Mouse (Mus musculus) right cerebral cortex, adult 18-20 months (tissue): Measurements from ENCODE around the gene Entpd3.

Source experiments
- DNase-seq: peaks from one replicate; pipeline ENCODE4 v3.0.0; 2022; ENCODE audit warnings: mixed read lengths

The Entpd3 gene

DNA sequence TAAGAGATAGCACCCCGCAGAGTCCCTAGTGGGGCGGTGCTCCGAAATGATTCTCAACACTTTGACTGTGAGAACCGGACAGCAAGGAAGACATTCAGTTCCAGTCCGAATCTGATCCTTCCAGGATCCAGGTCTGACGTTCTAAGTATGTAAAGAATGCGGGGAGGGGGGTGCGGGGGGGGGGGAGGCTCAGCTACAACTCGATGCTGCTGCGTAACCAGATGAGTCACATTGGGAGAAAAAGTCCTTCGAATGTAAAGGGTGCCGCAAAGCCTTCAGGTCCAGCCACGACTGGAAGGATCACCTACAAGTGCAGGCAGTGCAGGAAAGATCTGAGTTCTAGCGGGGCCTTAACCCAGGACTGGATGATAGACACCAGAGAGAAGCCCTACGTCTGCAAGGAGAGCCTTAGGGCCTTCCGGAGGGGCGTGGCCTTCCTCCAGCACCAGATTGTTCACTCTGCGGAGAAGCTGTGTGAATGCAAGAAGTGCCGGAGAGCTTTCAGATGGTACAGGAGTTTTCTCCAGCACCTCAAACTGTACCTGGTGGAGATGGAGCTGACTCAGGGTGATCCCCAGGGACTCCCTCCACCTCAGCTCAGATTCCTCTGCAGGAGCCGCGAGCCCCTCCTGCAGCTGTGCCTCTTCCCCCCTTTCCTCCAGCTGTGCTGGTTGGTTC lies 42.5 kb downstream of the Entpd3 start:
- DNase-seq, result no peak

DNA sequence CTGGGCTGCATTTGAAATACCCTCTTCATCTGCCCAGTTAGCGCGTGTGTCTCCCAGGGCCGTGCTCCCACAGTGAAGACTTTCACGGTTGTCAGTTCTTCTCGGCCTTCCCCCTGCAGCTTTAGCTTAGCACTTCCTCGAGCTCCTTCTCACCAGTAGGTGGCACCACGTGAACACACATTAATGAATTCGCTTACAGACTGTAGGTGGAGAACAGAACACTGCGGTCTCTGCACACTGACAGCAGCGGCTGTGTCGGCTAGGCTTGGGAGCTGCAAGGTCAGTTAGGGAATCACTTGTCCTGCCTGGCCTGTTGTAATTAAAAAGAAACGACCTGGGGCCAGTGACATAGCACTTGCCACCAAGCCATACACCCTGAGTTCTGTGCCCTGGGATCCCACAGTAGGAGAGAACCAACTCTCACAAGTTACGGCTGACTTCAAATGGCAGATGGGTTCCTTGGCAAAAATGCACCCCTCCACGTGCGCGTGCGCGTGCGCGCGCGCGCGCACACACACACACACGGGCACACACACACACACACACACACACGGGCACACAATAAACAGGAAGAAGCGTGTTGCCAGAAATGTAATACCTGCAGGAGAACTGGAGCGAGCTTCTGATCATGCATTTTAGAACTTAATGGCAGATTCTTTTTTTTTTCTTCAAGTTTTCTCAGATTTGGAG lies 43.1 kb downstream of the Entpd3 start:
- peak; percentile 90 for DNase-seq

DNA sequence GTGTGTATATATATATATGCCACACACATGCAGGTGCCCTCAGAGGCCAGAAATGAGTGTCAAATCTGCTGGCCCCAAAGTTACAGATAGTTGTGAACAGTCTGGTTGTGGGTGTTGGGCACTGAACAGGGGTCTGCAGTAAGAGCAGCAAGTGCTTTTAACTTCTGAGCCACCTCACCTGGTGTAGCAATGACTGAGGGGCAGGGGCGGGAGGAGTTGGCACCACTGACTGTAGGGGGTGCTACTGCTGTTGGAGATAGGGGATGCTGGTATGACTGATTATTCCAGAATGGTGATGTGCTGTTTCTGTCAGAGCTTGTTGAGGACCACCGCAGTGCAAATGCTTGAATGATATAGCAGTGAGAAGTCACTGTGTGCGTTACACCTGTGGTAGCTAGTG lies 43.7 kb downstream of the Entpd3 start:
- DNase-seq, result no peak

DNA sequence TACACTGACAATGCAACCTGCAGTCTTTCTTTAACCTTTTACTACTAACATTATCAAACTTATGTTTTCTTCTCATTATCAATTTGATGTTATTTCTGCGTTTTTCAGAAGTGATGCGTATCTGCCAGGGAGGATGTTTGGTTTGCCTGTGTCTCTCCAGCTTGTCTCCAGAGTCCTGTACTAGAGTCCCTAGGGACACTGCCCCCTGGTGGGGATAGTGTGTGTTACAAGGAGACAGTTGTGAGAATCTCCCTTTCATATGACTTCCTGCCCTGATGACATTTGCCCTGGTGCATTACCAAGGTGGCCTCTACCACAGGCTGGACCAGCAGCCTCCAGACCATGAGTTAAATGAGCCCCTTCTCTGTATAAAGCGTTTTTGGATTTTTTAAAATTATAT lies 46.9 kb downstream of the Entpd3 start:
- DNase-seq, result peak; percentile 58

DNA sequence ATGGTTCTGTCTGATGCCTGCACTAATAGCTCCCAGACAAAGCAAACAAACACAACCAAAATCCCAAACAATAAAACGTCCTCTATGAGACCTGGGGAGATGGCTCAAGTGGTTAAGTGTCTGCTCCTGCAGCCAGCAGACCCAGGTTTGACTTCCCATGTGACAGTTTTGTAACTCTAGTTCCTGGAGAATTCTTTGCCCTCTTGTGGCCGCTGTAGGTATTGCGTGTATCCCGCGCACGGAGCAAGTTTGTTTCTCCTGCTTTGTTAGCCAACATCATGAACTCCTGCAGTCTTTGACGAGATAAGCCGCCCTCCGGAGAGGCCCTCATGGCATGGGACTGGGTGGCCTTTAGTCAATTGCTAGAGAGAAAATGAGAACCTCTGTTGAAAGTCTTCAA lies 51.9 kb downstream of the Entpd3 start:
- peak; percentile 61 for DNase-seq

DNA sequence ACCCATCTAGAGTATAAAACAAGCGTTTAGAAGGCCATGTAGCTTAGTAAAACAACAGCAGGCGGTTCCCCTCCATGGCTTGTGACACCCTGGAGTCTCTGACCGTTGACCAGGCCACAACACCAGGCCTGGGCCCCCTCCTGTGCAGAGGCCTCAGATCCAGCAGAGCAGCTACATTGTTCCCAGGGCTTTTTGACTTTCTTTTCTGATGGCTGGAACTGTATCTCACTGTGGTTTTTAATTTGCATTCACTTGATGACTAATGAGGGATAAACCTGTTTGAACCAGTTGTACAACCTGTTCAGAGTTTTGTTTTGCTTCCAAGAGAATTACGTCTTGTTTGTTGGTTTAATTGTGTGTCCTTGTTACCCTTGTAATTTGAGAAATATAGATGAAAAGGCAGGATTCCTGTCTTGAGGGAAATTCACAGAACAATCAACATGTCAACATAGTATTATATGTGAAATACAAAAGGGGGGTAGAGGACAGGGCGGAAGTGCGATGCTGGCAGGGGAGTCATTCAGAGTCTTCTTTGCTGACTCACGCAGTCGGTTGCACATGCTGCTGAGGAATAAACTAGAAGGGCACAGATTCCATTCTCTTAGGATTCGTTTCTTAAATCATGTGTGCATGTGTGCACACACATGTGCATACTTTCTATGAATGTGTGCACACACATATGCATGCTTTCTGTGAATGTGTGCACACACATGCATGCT lies 53.9 kb downstream of the Entpd3 start:
- no peak for DNase-seq

DNA sequence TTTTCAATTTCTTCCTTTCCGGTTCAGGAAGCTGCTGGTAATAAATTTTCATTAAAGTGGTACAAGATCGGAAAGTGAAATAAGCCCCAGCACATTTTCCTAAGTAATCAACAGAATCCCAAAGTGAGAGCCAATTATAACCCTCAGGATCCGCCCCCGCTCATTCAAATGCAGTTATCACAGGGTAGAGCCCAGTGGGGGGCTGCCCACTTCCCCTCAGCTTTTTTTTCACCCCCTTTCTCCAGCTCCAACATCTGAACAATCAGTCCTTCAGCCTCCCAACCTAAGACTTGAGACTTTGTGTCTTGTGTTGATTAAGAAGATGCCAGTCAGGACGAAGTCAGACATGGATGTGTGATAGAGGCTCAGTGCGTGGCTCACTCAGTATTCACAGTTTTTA lies 55.2 kb downstream of the Entpd3 start:
- DNase-seq, result no peak

DNA sequence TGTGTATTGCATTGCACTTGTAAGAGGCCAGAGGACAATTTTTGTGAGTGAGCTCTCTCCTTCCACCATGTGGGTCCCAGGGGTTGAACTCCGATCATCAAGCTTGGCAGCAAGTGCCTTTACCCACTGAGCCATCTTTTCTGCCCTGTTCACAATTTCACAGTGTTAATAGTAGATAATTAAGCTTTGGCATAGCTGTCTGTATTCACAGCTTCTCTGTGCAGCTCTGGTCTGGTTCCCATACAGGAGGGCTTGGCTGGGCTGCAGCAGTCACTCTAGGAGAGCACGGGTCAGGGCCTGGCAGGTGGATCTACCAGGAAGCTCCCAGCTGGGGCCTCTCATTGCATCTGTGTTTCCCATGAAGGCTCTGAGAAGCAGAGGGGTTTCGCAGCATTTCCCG lies 55.7 kb downstream of the Entpd3 start:
- DNase-seq, result no peak

DNA sequence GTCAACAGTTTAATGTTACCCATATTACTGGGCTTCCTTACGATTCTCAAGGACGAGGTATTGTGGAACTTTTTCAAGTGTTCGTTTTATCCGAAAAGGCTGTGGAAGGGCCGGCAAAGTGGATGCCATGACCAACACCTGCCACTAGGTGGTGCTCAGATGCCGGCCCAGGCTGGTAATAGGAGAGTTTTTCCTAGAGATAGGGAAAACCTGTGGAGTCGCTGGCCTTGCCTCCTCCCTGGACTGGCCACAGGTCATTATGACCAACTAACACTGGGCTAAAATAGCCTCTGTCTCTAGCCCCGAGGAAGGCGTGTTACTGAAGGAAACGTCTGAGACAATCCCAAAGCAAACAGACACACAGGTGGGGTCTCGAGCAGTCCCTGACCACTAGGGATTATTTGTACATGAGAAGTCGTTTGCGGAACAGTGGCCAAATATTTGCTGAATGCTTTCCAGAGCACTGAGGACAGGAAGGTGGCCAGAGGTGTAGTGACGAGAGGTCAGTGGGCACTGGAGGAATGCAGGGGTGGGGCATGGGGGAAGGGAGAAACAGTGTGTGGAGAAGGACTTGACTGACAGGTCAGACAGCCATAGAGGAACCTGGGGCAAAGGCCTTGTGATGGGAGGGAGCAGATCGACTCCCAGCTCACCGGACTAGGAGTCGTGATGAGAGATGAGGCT lies 62.0 kb downstream of the Entpd3 start:
- peak; percentile 63 for DNase-seq

DNA sequence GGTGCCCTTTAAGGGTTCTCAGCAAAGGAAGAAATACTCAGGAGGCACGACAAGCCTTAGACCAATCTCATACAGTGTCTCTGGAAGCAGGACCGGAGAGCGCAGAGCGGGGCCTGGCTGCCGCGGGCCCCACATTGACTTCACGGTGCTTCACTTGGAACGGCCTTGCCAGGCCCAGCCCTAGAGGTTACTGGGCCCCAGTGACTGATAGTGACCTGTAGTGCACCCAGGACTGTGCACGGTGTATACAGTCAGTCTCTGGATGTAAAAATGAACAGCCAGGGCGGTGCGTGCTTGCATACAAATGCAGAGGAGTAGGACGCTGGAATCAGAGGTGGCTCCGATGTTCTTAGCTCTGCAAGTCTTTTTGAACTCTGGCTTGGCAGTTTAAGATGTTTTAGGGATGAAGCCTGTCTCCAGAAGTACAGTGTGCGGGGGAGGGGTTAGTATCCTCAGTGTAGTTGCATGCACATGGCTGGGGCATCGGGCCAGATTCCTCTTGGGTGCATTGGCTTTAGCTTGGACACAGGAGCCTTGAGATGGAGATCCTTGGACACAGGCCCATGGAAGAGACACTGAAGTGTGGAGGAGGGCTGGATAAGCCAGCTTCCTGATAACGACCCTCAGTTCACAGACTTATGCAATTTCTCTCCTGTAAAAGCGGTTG lies 62.7 kb downstream of the Entpd3 start:
- no peak for DNase-seq

DNA sequence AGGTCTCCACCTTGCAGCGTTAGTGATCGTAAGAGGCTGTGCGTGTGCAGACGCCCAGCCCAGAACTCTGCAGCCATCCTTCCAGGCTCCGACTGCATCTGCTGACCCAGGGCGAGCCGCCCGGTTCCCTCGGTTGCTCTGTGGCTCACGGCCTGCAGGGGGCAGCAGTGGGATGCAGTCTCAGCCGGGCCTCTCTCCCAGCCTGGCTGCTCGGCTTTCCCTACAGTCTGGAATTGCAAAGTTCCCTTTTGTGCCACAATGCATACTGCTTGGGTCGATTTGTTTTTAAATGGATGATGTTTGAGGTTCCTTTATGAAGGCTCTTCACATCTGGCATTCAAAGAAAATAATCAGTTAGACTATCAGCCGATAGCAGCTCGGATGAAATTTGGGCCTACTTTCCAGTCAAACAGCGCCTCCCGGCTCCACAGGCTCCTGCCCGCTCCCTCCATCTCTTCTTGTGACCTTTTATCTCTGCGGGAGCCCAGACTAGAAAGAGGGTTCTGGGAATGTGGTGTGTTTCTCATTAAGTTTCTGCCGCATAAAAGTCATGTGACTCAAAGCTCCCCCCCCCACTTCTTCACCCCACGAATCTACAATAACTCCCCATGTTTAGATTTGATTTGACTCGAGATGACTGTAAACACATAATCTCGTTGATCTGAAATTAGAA lies 63.4 kb downstream of the Entpd3 start:
- peak; percentile 82 for DNase-seq

DNA sequence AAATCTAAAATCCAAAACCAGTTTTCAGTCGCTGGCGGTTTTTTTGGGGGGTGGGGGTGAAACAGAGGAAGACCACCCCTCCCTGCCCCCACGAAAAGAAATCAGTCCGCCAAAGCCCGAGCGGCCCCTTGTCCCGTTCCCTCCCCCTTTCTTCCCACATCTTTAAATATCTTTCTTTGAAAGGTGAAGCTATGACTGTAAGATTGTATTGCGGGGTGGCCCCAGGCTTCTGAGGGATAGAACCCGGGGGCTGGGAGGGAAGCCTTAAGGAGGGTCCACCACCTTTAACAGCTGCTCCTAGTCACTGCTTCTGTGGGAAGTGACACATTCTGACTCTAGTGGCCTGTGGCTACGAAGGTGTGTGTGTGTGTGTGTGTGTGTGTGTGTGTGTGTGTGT lies 63.9 kb downstream of the Entpd3 start:
- no peak for DNase-seq

DNA sequence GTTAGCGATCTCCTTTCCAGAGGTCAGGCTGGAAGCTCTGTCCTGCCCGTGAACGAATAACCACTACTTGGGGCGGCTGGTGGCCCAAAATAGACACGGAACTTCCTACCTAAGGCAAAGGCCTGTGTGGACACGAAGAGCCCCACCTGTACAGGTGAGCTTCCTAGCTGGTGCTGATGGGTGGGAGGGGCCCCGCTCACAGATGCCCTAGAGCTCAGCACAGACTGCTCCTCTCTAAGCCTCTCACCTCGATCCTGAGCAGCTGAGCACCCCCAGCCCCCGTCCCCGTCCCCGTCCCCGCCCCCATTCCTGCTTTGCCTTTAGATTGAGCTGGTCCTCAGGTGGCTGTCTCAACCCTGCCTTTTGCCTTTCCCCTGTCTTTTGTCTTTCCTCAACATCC lies 64.3 kb downstream of the Entpd3 start:
- DNase-seq, result no peak

DNA sequence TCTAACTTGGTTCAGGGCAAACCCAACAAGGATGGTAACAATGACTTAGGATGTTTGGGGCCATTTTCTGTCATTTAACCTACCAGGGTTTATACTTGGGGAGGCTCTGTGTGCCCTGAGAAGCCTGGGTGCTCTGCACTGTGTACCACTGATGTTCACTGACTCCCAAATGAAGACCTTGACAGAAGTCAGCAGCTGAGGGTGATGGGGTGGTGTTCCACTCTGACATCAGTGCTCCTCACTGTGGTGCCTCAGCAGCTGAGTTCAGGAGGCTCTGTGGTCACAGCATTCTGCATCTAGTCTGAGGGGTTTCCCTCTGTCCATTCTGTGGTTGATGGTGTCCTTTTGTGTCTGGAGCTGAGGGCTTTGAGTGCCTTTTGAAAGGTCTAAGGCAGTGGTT lies 71.4 kb downstream of the Entpd3 start:
- DNase-seq, result no peak

DNA sequence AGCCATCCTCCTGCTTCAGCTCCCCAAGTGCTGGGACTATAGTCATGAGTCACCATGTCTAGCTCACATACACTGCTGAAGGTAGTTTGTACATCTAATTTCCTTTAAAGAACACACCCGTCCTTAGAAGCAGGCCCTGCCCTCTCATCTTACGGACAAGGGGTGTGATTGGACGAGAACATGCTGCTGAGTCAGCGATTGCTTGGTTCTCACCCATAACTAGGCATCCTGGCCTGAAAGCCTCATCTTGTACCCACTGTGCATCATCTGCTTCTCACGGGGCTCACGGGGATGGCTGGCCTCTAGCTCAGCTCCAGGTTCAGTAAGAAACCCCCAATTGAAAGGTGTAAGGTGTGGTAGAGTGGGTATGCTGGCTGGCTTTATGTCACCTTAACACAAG lies 74.4 kb downstream of the Entpd3 start:
- no peak for DNase-seq
